Mouse (Mus musculus) ES-E14 (cell line): ENCODE measurements around the gene Oard1. TPM values are rescaled to one million over a fixed set of nuclear protein-coding genes. Genes with fewer than 3 reads are reported as not detected.

ENCODE experiments used
- DNase-seq: peaks from one replicate; pipeline ENCODE4 v3.0.0-alpha.2; 2013; ENCODE audit warnings: low read depth, low spot score
- H3K27ac ChIP-seq: 2 replicates; pipeline ENCODE4 v1.5.1; 2012; ENCODE audit warnings: low read depth, mild to moderate bottlenecking, low read length, moderate library complexity, mixed read lengths; ENCODE audit not compliant: poor library complexity, insufficient read depth, severe bottlenecking
- H3K36me3 ChIP-seq: 2 replicates; pipeline ENCODE4 v1.6.1; 2012; ENCODE audit warnings: mild to moderate bottlenecking, low read length, moderate library complexity, mixed read lengths; ENCODE audit not compliant: control insufficient read depth, poor library complexity, insufficient read depth, severe bottlenecking
- H3K4me1 ChIP-seq, 2 experiments: fragments of 150-350 bp in 1 of 2; sonication (generic) in 1 of 2; 2 replicates each; pipeline ENCODE4 v1.6.1; 2012; ENCODE audit warnings: low read length in 2 of 2, mild to moderate bottlenecking in 1 of 2, mixed read lengths in 1 of 2; ENCODE audit not compliant: control insufficient read depth in 2 of 2, insufficient read depth in 2 of 2, poor library complexity in 1 of 2
- H3K4me3 ChIP-seq, 2 experiments: fragments of 150-350 bp in 1 of 2; sonication (generic) in 1 of 2; 2 replicates each; pipeline ENCODE4 v1.5.1; 2012; ENCODE audit warnings: low read length in 2 of 2, low read depth in 1 of 2, mild to moderate bottlenecking in 1 of 2, mixed read lengths in 1 of 2; ENCODE audit not compliant: insufficient read depth in 1 of 2, poor library complexity in 1 of 2, severe bottlenecking in 1 of 2
- H3K9ac ChIP-seq: 2 replicates; pipeline ENCODE4 v1.6.1; 2012; ENCODE audit warnings: low read depth, mild to moderate bottlenecking, low read length, mixed read lengths; ENCODE audit not compliant: poor library complexity, insufficient read depth, severe bottlenecking
- H3K9me3 ChIP-seq: fragments of 150-350 bp; sonication (generic); 2 replicates; pipeline ENCODE4 v1.6.1; 2012; ENCODE audit warnings: low read depth, mild to moderate bottlenecking, low read length; ENCODE audit not compliant: control insufficient read depth, insufficient read depth
- CHD2 ChIP-seq: IDR thresholded peaks from 2 replicates; pipeline ENCODE4 v1.6.1; 2014; ENCODE audit warnings: mild to moderate bottlenecking, low read depth, low read length, inconsistent platforms
- HCFC1 ChIP-seq: IDR thresholded peaks from 2 replicates; pipeline ENCODE4 v1.6.1; 2012; ENCODE audit warnings: low read length, inconsistent platforms, borderline replicate concordance; ENCODE audit not compliant: insufficient read depth
- MAFK ChIP-seq: IDR thresholded peaks from 2 replicates; pipeline ENCODE4 v1.6.1; 2014; ENCODE audit warnings: mild to moderate bottlenecking, low read depth, low read length, inconsistent platforms; ENCODE audit not compliant: insufficient read depth
- ZC3H11A ChIP-seq: IDR thresholded peaks from 2 replicates; pipeline ENCODE4 v1.6.1; 2012; ENCODE audit warnings: low read depth, mild to moderate bottlenecking, inconsistent platforms, low read length, borderline replicate concordance
- ZNF384 ChIP-seq: IDR thresholded peaks from 2 replicates; pipeline ENCODE4 v1.6.1; 2012; ENCODE audit warnings: low read depth, low read length, inconsistent platforms
- in situ Hi-C, 2 experiments: fragments of 600-800 bp; cut with MboI; formaldehyde crosslinking; loops; one replicate each; pipeline ENCODE4 v1.15.1; 2025; ENCODE audit warnings: low sequenced_read_pairs in 2 of 2, inconsistent platforms in 1 of 2; ENCODE audit not compliant: unreplicated experiment in 2 of 2
- total RNA-seq: library from RNA; depleted of rRNA; stranded (reverse); fragments of 300-350 nt; gene quantifications from 2 replicates; pipeline ENCODE4 v1.2.3, GENCODE M21; 2012

Gene Oard1
- total RNA-seq, 1 experiment = 38.6 TPM

GRCm38 (mm10) chr17:48433006-48433655 is 23.3 kb downstream of the Oard1 start:
- in situ Hi-C loops = no loop called here
- no peak overlapping the region for H3K4me3 ChIP-seq
- H3K4me1 ChIP-seq = peaks cover 18 to 54% of the 10 kb centered on the region in 2 experiments
- no peaks in the 10 kb centered on the region for H3K36me3 ChIP-seq
- H3K9me3 ChIP-seq = no peaks in the 10 kb centered on the region
- DNase-seq = no peak
- H3K27ac ChIP-seq = no peak overlapping the region; the same call in 1 of the 2 replicates
- peak overlapping the region; percentile 40; the same call in 1 of the 2 replicates for H3K9ac ChIP-seq
- TF ChIP-seq ZNF384 = no peak
- no peak for TF ChIP-seq MAFK
- no peak for TF ChIP-seq HCFC1
- no peak for TF ChIP-seq ZC3H11A
- no peak for TF ChIP-seq CHD2

- H3K4me1 ChIP-seq = peaks cover 18 to 49% of the 10 kb centered on the region in 2 experiments
- H3K4me3 ChIP-seq = no peak overlapping the region
- in situ Hi-C loops = no loop called here
- peak overlapping the region; percentile 19; the same call in 1 of the 2 replicates for H3K27ac ChIP-seq
- H3K9ac ChIP-seq = no peak overlapping the region
- H3K36me3 ChIP-seq = no peaks in the 10 kb centered on the region
- no peak for DNase-seq
- no peaks in the 10 kb centered on the region for H3K9me3 ChIP-seq
- TF ChIP-seq ZC3H11A (no peak), ZNF384 (no peak), MAFK (no peak), HCFC1 (no peak), CHD2 (no peak)
Measured at GRCm38 (mm10) chr17:48433689-48434330, 24.0 kb downstream of the Oard1 start.

DNA sequence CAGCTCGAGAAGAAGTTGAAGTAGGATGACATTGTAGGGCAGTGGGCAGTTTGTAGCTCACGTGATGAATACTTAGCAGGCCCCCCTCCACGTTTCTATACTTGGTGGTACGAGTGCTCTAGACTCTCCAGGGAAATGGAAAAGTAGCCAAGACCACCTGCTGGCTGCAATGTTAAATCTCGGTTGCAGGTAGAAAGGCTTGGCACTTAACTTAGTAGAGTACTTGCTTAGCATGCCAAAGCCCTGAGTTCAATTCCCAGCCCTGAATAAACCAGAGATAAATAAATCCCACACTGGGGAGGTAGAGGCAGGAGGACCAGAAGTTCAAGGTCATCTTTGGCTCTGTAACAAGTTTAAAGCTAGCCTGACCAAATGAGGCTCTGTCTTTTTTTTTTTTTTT is 24.7 kb downstream of the Oard1 start:
- TF ChIP-seq CHD2 (no peak), ZC3H11A (no peak), MAFK (no peak), HCFC1 (no peak), ZNF384 (no peak)
- no peaks in the 10 kb centered on the region for H3K9me3 ChIP-seq
- H3K9ac ChIP-seq = no peak overlapping the region
- H3K36me3 ChIP-seq = no peaks in the 10 kb centered on the region
- peaks cover 18 to 46% of the 10 kb centered on the region in 2 experiments for H3K4me1 ChIP-seq
- no peak overlapping the region for H3K4me3 ChIP-seq
- no peak overlapping the region; the same call in 1 of the 2 replicates for H3K27ac ChIP-seq
- in situ Hi-C loops = no loop called here
- no peak for DNase-seq

DNA sequence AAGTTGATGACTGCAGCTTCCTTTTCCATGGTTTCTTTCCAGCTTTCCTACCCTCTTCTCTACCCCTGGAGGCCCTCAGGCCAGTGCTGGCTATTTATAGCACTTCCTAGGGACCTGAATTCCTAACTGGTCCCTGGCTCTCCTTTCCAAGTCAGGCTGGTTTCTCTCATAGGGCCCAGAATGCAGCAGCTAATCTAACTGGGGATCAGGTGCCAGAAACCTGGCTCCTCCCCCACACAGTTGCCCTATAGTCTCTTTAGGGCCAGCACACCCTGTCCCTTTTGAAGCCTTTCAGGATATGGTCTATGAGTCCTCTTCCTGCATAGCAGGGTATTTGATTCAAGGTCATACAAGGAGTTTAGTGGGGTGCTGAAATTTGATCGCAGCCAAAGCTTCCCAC is 26.7 kb downstream of the Oard1 start:
- no peak overlapping the region for H3K27ac ChIP-seq
- TF ChIP-seq HCFC1 = no peak
- no peaks in the 10 kb centered on the region for H3K36me3 ChIP-seq
- H3K9me3 ChIP-seq = no peaks in the 10 kb centered on the region
- H3K4me1 ChIP-seq = peaks cover 15 to 34% of the 10 kb centered on the region in 2 experiments
- H3K4me3 ChIP-seq = no peak overlapping the region
- no peak for DNase-seq
- no peak overlapping the region for H3K9ac ChIP-seq
- in situ Hi-C loops = no loop called here
